In the genomic region with DNA sequence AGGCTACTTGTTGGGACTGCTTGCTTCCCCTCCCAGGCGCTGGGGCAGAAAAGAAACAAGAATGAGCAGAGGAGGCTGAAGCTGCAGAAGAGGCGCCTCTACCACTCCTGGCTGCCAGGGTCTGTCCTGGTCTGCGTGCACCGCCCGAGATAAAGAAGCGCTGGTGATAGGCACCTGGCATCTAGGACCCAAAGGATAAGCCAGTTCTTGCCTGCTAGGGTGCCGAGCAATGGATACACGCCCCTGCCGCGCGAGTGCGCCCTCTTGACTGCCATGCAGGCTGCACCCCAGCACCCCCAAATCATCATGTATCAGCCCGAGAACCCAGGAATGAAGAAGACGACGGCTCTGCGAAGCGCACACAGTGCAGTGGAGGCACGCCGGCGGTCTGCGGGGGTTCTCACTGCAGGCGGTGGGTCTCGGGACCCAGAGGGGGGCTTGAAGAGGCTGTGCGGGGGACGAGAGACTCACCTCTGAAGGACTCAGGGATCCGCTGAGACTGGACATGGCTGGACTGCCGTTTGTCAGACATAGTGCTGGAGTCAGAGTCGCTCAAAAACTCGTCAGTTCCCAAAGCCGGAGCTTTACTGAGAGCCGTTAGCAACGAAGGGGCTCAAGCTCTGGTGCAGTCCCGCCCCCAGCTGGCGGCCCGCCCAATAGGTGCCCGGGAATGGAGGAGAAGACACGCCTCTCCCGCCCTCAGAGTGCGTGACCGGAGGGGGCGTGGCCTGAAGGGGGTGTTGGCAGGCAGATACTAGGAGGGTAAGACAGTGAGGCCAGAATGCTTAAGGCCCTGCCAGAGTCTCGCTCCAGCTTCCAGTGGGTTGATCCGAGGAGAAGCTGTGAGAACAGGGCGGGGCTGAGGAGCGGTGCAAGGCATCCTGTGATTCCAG, we compare ENCODE assay signal across 8 mouse cellular contexts. TPM values are rescaled to one million over a fixed set of nuclear protein-coding genes. Genes with fewer than 3 reads are reported as not detected.
DNase-seq lines count a peak whose midpoint lies in the region; ATAC-seq lines count a peak whose summit lies in the region.

A gene (minus strand): TSS at position 589 of the 893 bp plus-strand sequence.

- peak within 1 kb of the TSS; percentile 62 for H3K4me3 ChIP-seq in forebrain, embryonic 14.5 days (ENCODE audit: low read depth, low read length)
- H3K4me3 ChIP-seq in neural tube, embryonic 15.5 days (replicated peaks): peak within 1 kb of the TSS; percentile 70

- H3K9ac ChIP-seq in forebrain, embryonic 14.5 days (ENCODE audit: low read length): peak within 1 kb of the TSS; percentile 72
- H3K9ac ChIP-seq in neural tube, embryonic 15.5 days (replicated peaks): peak within 1 kb of the TSS; percentile 70

- ATAC-seq in forebrain, embryonic 14.5 days: peak; percentile 99
- ATAC-seq in neural tube, embryonic 15.5 days (ENCODE audit: low FRiP score): peak; percentile 99

- H3K4me2 ChIP-seq in forebrain, embryonic 14.5 days (ENCODE audit: low read length): peak within 1 kb of the TSS; percentile 98
- peak within 1 kb of the TSS; percentile 91 for H3K4me2 ChIP-seq in neural tube, embryonic 15.5 days

- H3K4me1 ChIP-seq in forebrain, embryonic 14.5 days (ENCODE audit: control insufficient read depth, insufficient read depth, low read length): peaks cover 7% of the 10 kb centered on the region; the same call in 1 of the 2 replicates
- H3K4me1 ChIP-seq in neural tube, embryonic 15.5 days: peaks cover 19% of the 10 kb centered on the region

- no peaks in the 10 kb centered on the region for H3K9me3 ChIP-seq in forebrain, embryonic 14.5 days (replicated peaks; ENCODE audit: control insufficient read depth, low read length)
- H3K9me3 ChIP-seq in neural tube, embryonic 15.5 days (replicated peaks): no peaks in the 10 kb centered on the region

- intact Hi-C loops in heart, postnatal 14 days (cut with DNase I): no loop called here

- no peaks in the 10 kb centered on the region for H3K27me3 ChIP-seq in forebrain, embryonic 14.5 days (replicated peaks; ENCODE audit: control insufficient read depth, insufficient read depth, low read length)
- H3K27me3 ChIP-seq in neural tube, embryonic 15.5 days (replicated peaks): no peaks in the 10 kb centered on the region

- H3K27ac ChIP-seq in forebrain, embryonic 14.5 days (ENCODE audit: low read depth, low read length): peak within 1 kb of the TSS; percentile 39; the same call in 1 of the 2 replicates
- peak within 1 kb of the TSS; percentile 85 for H3K27ac ChIP-seq in neural tube, embryonic 15.5 days (replicated peaks)

- WGBS in forebrain, embryonic 14.5 days: under 1% methylated on average over 45 of the region's 45 CpGs
- WGBS in neural tube, embryonic 15.5 days: under 1% methylated on average over 45 of the region's 45 CpGs

- DNase-seq in ES-CJ7 (ENCODE audit: low read depth, low spot score): peak; percentile 98
- peak; percentile 99 for DNase-seq in cerebellum, adult 11 months
- peak; percentile 99 for DNase-seq in forebrain, embryonic 14.5 days (ENCODE audit: low spot score)
- peak; percentile 100 for DNase-seq in heart, postnatal 14 days
- peak; percentile 99 for DNase-seq in layer of hippocampus, adult 11-12 months (ENCODE audit: low spot score)
- peak; percentile 99 to 100 for DNase-seq in lung, adult 18-20 months
- peak; percentile 99 for DNase-seq in testis, postnatal 14 days (ENCODE audit: low spot score)

- H3K36me3 ChIP-seq in forebrain, embryonic 14.5 days (ENCODE audit: control insufficient read depth, insufficient read depth, low read length): no peaks in the 10 kb centered on the region
- no peaks in the 10 kb centered on the region for H3K36me3 ChIP-seq in neural tube, embryonic 15.5 days

RNA-seq across cellular contexts. Expression of the gene that starts here (rescaled TPM):
- 11.0 and 12.4 TPM in 2 replicates for polyA plus RNA-seq in forebrain, embryonic 14.5 days (2014; fragmentation: Nextera tagmentation; extraction: Ambion mirVana)
- 10 to 100 TPM; 65.0 to 72.0 TPM for total RNA-seq in heart, postnatal 14 days (2021)
- 17.6 and 27.4 TPM in 2 replicates for polyA plus RNA-seq in neural tube, embryonic 15.5 days (2015; fragmentation: Nextera tagmentation; extraction: Ambion mirVana)

Comparison
In these comparisons a context has a peak if more than half of its experiments do, and no peak if none do; other contexts are left out.
1. Peak in every context shown above with its lines: DNase-seq, ATAC-seq, H3K4me3 ChIP-seq and H3K27ac ChIP-seq.